Mouse (Mus musculus) lung, postnatal 10 days (tissue): Measurements from ENCODE around the gene Slc16a1.
A peak's percentile ranks its signal among the peaks of the same experiment; 100 is the strongest.
"Not testable (repeated sequence)": the region's sequence is repeated elsewhere in the genome, so short reads cannot be mapped to it uniquely, and the experiment has no call there.

Experiments
- DNase-seq: peaks from one replicate; pipeline ENCODE4 v3.0.0; 2021

Gene Slc16a1

DNA sequence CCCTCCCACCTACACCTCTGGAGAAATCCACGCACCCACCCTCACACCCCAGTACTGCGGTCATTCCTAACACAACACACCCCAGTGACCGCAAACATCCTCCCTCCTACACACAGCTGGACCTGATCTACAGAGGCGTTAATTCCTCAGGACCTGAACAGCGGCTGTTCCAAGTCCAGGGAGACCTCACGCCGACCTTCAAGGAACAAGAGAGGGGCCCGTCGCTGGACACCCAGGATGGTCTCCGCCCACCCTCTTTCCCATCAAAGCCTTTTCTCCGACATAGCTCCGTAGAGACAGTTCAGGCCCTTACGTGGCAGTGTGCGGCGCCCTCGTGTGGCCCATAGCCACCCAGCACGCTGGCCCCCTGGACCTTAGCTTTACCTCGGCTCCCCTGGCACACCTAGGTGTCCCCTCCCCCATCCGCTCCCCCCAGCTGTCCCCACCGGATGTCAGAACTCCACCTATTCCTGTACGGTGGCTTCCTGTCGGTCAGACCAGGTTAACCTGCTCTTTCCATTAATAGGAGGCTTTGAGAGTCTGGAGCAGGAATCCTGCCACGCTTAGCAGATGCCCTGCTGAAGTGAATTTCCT is 36.9 kb downstream of the Slc16a1 start:
- DNase-seq, result peak; percentile 81

DNA sequence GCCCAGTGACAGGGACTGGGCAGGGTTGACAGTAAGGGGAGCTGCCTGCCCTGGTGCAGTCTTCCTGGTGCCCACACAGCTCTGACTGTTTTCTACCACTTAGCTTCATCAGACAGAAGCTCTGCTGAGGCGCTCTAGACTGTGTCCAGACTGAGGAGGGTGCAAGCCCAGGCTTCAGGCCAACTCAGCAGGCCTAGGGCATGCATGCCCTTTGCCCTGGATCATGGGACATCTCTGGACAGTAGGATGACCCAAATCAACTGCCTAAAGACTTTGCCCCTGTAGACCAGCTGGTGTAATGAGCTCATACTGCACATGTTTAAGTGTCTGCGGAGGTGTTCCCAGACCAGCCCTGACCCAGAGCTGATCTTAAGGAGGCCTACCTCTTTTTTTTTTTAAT is 39.3 kb downstream of the Slc16a1 start:
- DNase-seq, result no peak

DNA sequence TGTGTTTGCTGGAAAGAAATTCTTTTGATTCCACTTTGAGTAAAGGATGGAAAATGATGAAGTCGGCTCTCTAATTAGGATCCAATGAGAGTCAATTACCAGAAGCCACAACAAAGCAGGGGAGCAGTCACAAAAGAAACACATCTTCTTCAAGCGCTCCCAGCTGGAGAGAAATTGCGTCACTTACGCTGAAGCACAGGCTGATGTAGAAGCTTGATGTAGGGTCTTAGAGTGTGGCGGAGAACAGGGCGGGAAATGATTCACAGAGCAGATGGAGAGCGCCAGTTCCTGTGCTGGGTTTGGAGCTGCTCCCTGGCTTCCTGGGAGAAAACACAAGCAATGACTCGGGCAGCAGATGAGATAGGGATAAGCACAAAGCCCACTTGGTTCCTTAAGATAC is 40.4 kb downstream of the Slc16a1 start:
- DNase-seq, result no peak

GRCm38 (mm10) chr3:104682671-104683504 is 44.4 kb downstream of the Slc16a1 start:
- DNase-seq, result peak; percentile 73

DNA sequence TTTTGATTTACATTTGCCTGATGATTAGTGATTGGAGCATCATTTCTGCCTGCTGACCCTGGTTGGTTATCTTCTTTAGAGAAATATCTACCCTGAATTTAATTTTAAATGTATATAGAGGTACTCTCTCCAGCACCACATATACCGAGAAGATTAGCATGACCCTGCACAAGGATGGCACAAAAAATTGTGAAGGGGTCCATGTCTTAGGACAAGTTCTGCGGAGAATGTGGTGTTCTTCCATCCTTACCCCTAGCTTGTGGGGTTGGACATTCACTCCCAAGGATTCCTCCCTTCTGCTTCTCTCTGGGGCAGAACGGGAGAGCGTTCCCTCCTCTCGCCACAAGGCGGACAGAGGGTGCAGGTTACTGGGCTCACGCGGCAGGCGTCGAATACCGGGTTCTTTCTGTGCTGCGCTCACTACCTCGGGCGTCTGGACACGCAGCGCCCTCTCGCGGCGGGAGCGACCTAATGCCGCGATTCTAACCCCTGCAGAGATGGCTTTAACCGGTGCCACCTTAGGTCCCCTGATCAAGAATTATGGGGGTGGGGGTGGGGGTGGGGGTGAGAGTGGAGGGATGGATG is 62.4 kb downstream of the Slc16a1 start:
- peak; percentile 88 for DNase-seq

- no peak for DNase-seq
Observed at GRCm38 (mm10) chr3:104701761-104702160, 63.3 kb downstream of the Slc16a1 start.

GRCm38 (mm10) chr3:104703941-104704340 is 65.5 kb downstream of the Slc16a1 start:
- no peak for DNase-seq

DNA sequence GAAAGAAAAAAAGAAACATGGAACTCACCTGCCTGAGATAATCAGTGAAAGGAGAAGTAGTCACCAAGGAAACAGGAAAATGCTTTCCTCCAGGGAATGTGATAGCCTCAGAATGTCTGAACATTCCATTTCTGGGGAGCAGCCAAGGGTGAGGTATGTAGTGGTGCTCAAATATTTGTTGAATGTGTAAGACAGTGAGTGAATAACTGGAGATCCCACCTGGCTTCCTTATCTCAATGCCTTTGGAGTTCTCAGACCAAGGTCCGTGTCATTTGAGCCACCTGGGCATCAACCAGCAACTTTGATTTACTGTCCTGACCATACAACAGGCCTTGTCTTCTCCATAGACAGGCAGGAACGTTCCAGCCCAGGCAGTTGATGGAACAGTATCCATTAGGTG is 68.0 kb downstream of the Slc16a1 start:
- peak; percentile 51 for DNase-seq

- not testable (repeated sequence) for DNase-seq
Observed at GRCm38 (mm10) chr3:104706951-104707771, 68.7 kb downstream of the Slc16a1 start.

DNA sequence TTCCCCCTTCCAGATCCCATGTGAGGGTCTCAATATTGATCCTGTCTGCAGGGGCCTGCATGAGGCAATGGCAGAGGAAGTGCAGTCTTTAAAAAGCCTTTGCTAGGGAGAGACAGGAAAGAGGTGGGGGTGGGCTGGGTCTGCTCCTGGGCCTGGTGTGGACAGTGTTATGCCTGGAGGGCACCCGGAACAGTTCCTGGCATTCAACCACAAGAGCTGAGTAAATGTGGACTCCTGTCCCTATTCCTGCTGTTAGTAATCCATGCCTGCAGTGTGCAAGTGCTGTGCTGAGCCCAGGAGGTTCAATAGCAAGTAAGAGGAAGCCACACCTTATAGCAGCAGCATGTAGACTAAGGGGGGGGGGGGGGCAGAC is 69.3 kb downstream of the Slc16a1 start:
- not testable (repeated sequence) for DNase-seq
